Mouse (Mus musculus) megakaryocyte, embryonic 14.5 days (primary cell): ENCODE measurements around the gene Sema5a.

Source experiments
- FLI1 ChIP-seq: IDR thresholded peaks from 2 replicates; pipeline ENCODE4 v1.6.1; 2012; ENCODE audit warnings: low read length, inconsistent platforms, mixed read lengths
- GATA1 ChIP-seq: IDR thresholded peaks from 3 replicates; pipeline ENCODE4 v1.6.1; 2012; ENCODE audit warnings: mixed read lengths, low read length, inconsistent platforms, borderline replicate concordance

DNA sequence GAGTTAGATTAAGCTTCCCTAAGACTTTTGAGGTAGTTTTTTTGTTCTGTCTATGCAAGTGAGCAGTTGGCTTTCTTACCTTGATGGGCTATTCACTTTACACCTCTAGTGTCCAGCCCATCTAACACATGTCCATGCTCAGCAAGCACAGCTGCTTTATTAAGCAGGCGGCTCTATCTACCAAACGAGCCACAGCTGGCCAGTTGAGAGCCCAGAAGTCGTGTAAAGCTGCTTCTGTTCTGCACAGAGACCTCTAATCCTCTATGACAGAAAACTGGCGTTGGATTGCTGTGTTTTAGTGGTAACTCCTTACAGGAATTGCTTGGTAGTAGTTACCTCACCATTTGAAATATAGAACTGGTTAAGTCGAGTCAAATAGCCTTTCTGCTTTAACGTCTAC lies 126.8 kb downstream of the Sema5a start:
- no peak for TF ChIP-seq GATA1
- TF ChIP-seq FLI1, result no peak
